ENCODE assay signal across 19 mouse cellular contexts in the genomic region with DNA sequence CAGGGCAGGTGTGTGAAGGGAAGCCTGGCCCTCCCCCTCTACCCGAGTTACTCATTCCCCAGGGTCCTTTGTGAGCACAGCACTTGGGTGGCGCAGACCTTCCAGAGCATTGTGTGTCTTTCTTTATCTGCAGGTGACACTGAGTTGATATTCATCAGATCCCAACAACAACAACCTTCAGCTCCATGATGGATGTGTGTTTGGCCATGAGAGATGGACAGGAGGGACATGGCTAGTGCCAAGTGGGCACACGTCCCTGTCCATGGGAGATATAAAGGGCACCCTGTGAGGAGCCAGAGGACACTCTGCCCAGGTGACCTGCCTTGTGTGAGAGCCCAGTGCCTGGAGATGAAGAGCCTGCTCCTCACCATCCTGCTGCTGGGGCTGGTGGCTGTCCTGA. TPM values are rescaled to one million over a fixed set of nuclear protein-coding genes. Genes with fewer than 3 reads are reported as not detected.
"Had no signal": no experiment of that assay in that cellular context is flagged by ENCODE, and none has a peak within 500 bp of the region (broad histone marks: within the 10 kb centered on the region; RNA-seq: fewer than 3 reads in every experiment).

TSS of gene Obp2a (plus strand) at position 301 of the 400 bp plus-strand sequence.

RNA-seq across cellular contexts. Expression of gene Obp2a, which starts in this region (rescaled TPM):
- polyA plus RNA-seq: cerebellum, adult 2 months; cortical plate, adult 2 months; embryonic facial prominence, embryonic 10.5 days; embryonic facial prominence, embryonic 11.5 days; embryonic facial prominence, embryonic 12.5 days; embryonic facial prominence, embryonic 13.5 days; embryonic facial prominence, embryonic 14.5 days; embryonic facial prominence, embryonic 15.5 days; erythroblast, embryonic 14.5 days; forebrain, embryonic 10.5 days; forebrain, embryonic 11.5 days; forebrain, embryonic 12.5 days; forebrain, embryonic 13.5 days; forebrain, embryonic 14.5 days; forebrain, embryonic 15.5 days; forebrain, embryonic 16.5 days; forebrain, postnatal 0 days; frontal cortex, adult 2 months; heart, adult 2 months had no signal
